Mouse (Mus musculus) embryo, embryonic 9.5 days (tissue): ENCODE data around the gene Nacc1.
"Not testable (repeated sequence)": the region's sequence is repeated elsewhere in the genome, so short reads cannot be mapped to it uniquely, and the experiment has no call there.

ENCODE experiments used
- DNase-seq: peaks from one replicate; pipeline ENCODE4 v3.0.0-alpha.2; 2017; ENCODE audit errors: extremely low spot score

Nacc1 gene

GRCm38 (mm10) chr8:84699861-84700322 is 12.2 kb upstream of the Nacc1 start:
- DNase-seq = peak; percentile 42

- DNase-seq = no peak
These were observed 11.3 kb upstream of the Nacc1 start for GRCm38 (mm10) chr8:84698929-84699401.

- no peak for DNase-seq
These were observed 10.6 kb upstream of the Nacc1 start for GRCm38 (mm10) chr8:84698288-84698687.

GRCm38 (mm10) chr8:84697166-84698130 is 9.8 kb upstream of the Nacc1 start:
- no peak for DNase-seq

- no peak for DNase-seq
These were observed 7.5 kb upstream of the Nacc1 start for GRCm38 (mm10) chr8:84695140-84695539.

GRCm38 (mm10) chr8:84693332-84693731 is 5.7 kb upstream of the Nacc1 start:
- DNase-seq = no peak

- DNase-seq = peak; percentile 86
These were observed 1.6 kb upstream of the Nacc1 start for GRCm38 (mm10) chr8:84689091-84689915.

- DNase-seq = peak; percentile 83
These were observed 508 bp downstream of the Nacc1 start for GRCm38 (mm10) chr8:84687003-84687704.

- DNase-seq = peak; percentile 22
These were observed 1.3 kb downstream of the Nacc1 start, which contains the start of gene Trmt1 for GRCm38 (mm10) chr8:84686191-84687002. TSS of gene Trmt1 (plus strand) at chr8:84686307.

GRCm38 (mm10) chr8:84684537-84684936 is 3.1 kb downstream of the Nacc1 start:
- DNase-seq = no peak

- DNase-seq = no peak
These were observed 5.4 kb downstream of the Nacc1 start for GRCm38 (mm10) chr8:84682257-84682656.

- no peak for DNase-seq
These were observed 6.2 kb downstream of the Nacc1 start for GRCm38 (mm10) chr8:84681476-84681875.

- DNase-seq = no peak
These were observed 10.4 kb downstream of the Nacc1 start for GRCm38 (mm10) chr8:84677305-84677704.

- DNase-seq = not testable (repeated sequence)
These were observed 17.2 kb downstream of the Nacc1 start for GRCm38 (mm10) chr8:84670295-84671006.

- no peak for DNase-seq
These were observed 18.8 kb downstream of the Nacc1 start for GRCm38 (mm10) chr8:84668731-84669485.

GRCm38 (mm10) chr8:84668081-84668480 is 19.6 kb downstream of the Nacc1 start:
- no peak for DNase-seq

GRCm38 (mm10) chr8:84665385-84665893 is 22.2 kb downstream of the Nacc1 start:
- no peak for DNase-seq

GRCm38 (mm10) chr8:84664566-84665384 is 22.9 kb downstream of the Nacc1 start:
- peak; percentile 84 for DNase-seq
